Mouse (Mus musculus) embryonic facial prominence, embryonic 11.5 days (tissue): ENCODE measurements at regions not wholly inside any gene's neighbourhood (a gene's known extent, or its start where the extent isn't known, plus 50 kb on each side); places are given as distances from the start of the nearest gene placed in this dataset.

Experiments
- ATAC-seq: fragments of 200-750 bp; cut with Nextera tagmentation; replicated peaks from 2 replicates; pipeline ENCODE4 v1.8.0; 2017; ENCODE audit warnings: low read depth; ENCODE audit not compliant: insufficient number of reproducible peaks, low FRiP score, low TSS enrichment
- DNase-seq: peaks from one replicate; pipeline ENCODE4 v3.0.0-alpha.2; 2015; ENCODE audit warnings: low spot score
- H3K27ac ChIP-seq: fragments of 300-500 bp; sonication (generic); replicated peaks from 2 replicates; pipeline ENCODE4 v1.5.1; 2014; ENCODE audit warnings: mild to moderate bottlenecking, low read depth, low read length, control low read depth
- H3K27me3 ChIP-seq: fragments of 300-500 bp; sonication (generic); 2 replicates; pipeline ENCODE4 v1.6.1; 2014; ENCODE audit warnings: mild to moderate bottlenecking, low read length, moderate library complexity, mixed read lengths; ENCODE audit not compliant: control insufficient read depth, insufficient read depth
- H3K36me3 ChIP-seq: fragments of 300-500 bp; sonication (generic); replicated peaks from 2 replicates; pipeline ENCODE4 v1.6.1; 2014; ENCODE audit warnings: low read depth, mild to moderate bottlenecking, low read length, moderate library complexity, mixed read lengths; ENCODE audit not compliant: control insufficient read depth, insufficient read depth
- H3K4me1 ChIP-seq: fragments of 300-500 bp; sonication (generic); 2 replicates; pipeline ENCODE4 v1.6.1; 2014; ENCODE audit warnings: low read length, mixed read lengths; ENCODE audit not compliant: control insufficient read depth, insufficient read depth
- H3K4me2 ChIP-seq: fragments of 300-500 bp; sonication (generic); 2 replicates; pipeline ENCODE4 v1.6.1; 2014; ENCODE audit warnings: low read depth, mild to moderate bottlenecking, control low read depth, low read length, moderate library complexity
- H3K4me3 ChIP-seq: fragments of 300-500 bp; sonication (generic); 2 replicates; pipeline ENCODE4 v1.5.1; 2014; ENCODE audit warnings: low read depth, low read length, control low read depth
- H3K9ac ChIP-seq: fragments of 300-500 bp; sonication (generic); replicated peaks from 2 replicates; pipeline ENCODE4 v1.6.1; 2014; ENCODE audit warnings: mild to moderate bottlenecking, control low read depth, low read length
- H3K9me3 ChIP-seq: fragments of 300-500 bp; sonication (generic); replicated peaks from 2 replicates; pipeline ENCODE4 v1.6.1; 2016; ENCODE audit warnings: mild to moderate bottlenecking, low read length, inconsistent platforms, mixed read lengths; ENCODE audit not compliant: control insufficient read depth
- WGBS: fragments of 180-500 bp; shearing (Covaris S2); extraction: QIAGEN DNeasy Blood & Tissue Kit; methylation state at CpG from one replicate; pipeline ENCODE4 v1.1.7; 2014; 5-methylcytosine and 5-hydroxymethylcytosine counted together

DNA sequence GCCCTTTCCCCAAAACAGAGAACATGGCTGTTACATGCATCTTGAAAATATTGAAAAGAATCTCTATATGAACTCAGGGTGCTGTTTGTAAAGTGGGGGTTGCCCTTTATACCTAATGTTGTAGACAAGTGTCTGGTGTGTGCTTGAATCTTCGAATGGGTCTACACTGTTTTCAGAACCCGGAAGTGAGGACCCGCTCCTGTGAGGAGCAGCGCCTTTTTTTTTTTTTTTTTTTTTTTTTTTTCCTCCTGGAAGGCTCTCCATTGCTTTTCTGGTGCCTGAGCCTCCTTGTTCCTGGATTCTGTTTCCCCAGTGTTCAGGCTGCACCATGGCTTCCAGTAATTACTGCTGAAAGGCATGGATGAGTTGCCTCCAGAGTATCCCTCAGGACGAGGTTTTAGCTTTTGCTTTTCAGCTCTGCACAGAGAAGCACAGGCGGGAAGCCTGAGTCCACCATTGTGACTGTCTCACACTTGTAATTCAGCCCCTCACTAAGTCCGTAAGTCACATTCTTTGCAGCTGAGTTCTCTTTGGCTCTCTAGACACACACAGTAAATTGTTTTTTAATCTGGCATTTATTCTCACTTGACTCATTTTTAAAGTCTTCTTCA lies 101.6 kb upstream of the Tet2 start:
- no peak for DNase-seq
- Histone ChIP-seq H3K4me3 (no peak overlapping the region), H3K4me1 (no peaks in the 10 kb centered on the region), H3K9me3 (no peaks in the 10 kb centered on the region), H3K27me3 (no peaks in the 10 kb centered on the region), H3K9ac (no peak overlapping the region), H3K4me2 (no peak overlapping the region), H3K27ac (no peak overlapping the region), H3K36me3 (no peaks in the 10 kb centered on the region)
- WGBS = 55% methylated on average over 7 of the region's 7 CpGs
- no peak; the same call in 1 of the 2 replicates for ATAC-seq

DNA sequence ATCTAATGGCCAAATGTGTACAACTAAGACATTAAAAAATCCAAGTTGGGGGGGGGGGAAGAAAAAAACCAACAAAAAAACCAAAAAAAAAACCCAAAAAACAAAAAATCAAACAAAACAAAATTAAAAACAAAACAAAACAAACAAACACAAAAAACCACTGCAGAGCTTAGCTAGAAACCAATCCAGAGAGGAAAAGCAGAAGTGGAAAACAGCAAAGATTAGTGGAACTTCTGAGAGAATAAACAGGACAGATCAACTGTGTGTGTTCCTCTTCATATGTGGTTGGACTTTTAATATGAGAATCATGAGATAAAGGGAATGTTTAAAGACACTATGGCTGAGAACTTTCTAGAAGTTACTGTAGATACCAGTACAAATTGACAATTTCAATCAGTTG lies 105.1 kb upstream of the Tet2 start:
- Histone ChIP-seq H3K36me3 (no peaks in the 10 kb centered on the region), H3K27me3 (no peaks in the 10 kb centered on the region), H3K4me1 (no peaks in the 10 kb centered on the region), H3K9ac (no peak overlapping the region), H3K9me3 (no peaks in the 10 kb centered on the region), H3K27ac (no peak overlapping the region), H3K4me3 (no peak overlapping the region), H3K4me2 (no peak overlapping the region)
- ATAC-seq = no peak
- DNase-seq = no peak

DNA sequence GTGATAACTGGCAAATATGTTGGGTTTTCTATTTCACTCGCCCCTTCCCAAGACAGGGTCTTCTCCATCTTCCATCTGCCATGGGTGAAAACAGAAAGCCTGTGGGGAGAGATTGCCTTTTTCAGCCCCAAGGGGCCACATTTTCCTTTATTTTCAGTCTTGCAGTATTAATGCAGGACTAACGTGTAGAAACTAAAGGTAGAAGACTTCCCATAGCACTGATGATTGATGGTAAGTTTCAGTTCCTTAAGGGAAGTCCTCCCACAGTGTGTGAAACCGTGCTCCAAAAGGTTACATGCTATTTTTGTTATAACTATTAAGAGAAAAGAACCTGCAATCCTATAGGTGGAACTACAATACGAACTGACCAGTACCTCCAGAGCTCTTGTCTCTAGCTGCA lies 107.1 kb upstream of the Tet2 start:
- Histone ChIP-seq H3K4me3 (no peak overlapping the region), H3K36me3 (no peaks in the 10 kb centered on the region), H3K4me2 (no peak overlapping the region), H3K9ac (no peak overlapping the region), H3K27ac (no peak overlapping the region), H3K27me3 (no peaks in the 10 kb centered on the region), H3K9me3 (no peaks in the 10 kb centered on the region), H3K4me1 (no peaks in the 10 kb centered on the region)
- no peak for DNase-seq
- 89% methylated on average over 4 of the region's 4 CpGs for WGBS
- ATAC-seq = no peak

DNA sequence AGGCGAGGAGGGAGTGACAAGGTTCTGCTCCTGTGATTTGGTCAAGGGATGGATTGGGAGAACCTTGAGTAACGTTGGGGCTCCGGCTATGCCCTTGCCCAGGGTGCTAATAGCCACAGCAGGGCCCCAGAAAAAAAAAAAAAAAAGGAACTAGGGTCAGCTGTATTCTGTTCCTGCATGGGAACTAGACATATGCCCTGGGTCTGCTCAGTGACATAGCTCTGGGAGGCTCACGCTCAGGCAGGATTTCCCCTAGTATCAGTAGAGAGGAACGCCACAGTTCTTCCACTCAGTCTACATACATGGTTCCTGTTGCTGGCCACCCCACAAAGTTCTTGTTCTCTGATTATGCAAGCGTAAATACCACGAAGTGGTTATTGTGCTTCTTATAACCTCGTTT lies 114.8 kb upstream of the Tet2 start:
- 84% methylated on average over 8 of the region's 8 CpGs for WGBS

DNA sequence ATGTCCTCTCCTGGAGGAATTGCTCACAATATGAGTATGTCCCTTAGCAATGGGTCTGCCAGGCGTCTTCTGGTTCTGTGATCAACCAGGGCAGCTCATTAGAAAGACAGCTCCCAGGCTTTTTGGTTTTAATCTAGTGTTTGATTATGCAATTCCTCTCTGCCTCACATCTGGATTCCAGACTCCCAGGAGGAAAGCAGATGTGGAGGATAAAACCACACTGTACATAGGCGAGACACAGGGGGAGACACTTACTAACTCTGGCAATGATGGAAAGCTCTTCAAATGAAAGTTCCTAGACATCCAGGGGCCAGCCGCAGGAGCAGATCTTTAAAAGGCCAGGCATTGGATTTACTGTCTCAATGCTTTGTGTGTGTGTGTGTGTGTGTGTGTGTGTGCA lies 116.4 kb upstream of the Tet2 start:
- Histone ChIP-seq H3K4me2 (no peak overlapping the region), H3K36me3 (no peaks in the 10 kb centered on the region), H3K27me3 (no peaks in the 10 kb centered on the region), H3K9me3 (no peaks in the 10 kb centered on the region), H3K9ac (no peak overlapping the region), H3K4me1 (no peaks in the 10 kb centered on the region), H3K4me3 (no peak overlapping the region), H3K27ac (no peak overlapping the region)
- peak; percentile 38 for DNase-seq
- 70% methylated on average over 3 of the region's 3 CpGs for WGBS
- no peak for ATAC-seq

More for the DNA sequence above, 114.8 kb upstream of the Tet2 start:
- Histone ChIP-seq H3K4me1 (no peaks in the 10 kb centered on the region), H3K4me3 (no peak overlapping the region), H3K36me3 (no peaks in the 10 kb centered on the region), H3K27ac (no peak overlapping the region), H3K9me3 (no peaks in the 10 kb centered on the region), H3K27me3 (no peaks in the 10 kb centered on the region), H3K4me2 (no peak overlapping the region), H3K9ac (no peak overlapping the region)
- DNase-seq (no peak), ATAC-seq (no peak)

DNA sequence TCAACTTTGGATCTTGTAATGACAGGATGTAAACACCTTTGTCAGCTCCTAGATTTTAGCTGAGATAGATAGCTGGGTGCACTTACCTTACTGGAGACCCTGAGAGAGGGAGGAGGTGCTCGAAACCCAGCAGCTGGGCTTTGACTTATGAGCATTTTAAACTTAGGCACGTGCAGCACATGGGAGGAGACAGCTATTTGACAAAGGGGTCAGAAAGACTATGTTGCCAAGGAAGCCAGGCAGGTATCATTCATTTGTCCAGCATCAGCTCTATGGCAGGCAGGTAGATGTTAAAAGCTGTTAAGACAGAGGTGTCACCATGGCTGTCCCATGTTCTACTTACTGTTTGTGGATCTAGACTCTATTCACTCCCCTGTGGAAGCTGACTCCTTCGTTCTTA lies 120.0 kb upstream of the Tet2 start:
- H3K27ac ChIP-seq = no peak overlapping the region
- H3K9ac ChIP-seq = no peak overlapping the region
- H3K4me1 ChIP-seq = no peaks in the 10 kb centered on the region
- no peak overlapping the region for H3K4me3 ChIP-seq
- ATAC-seq (no peak), DNase-seq (no peak)
- 90% methylated on average over 3 of the region's 3 CpGs for WGBS
- H3K9me3 ChIP-seq = no peaks in the 10 kb centered on the region
- H3K27me3 ChIP-seq = no peaks in the 10 kb centered on the region
- H3K36me3 ChIP-seq = no peaks in the 10 kb centered on the region
- no peak overlapping the region for H3K4me2 ChIP-seq

DNA sequence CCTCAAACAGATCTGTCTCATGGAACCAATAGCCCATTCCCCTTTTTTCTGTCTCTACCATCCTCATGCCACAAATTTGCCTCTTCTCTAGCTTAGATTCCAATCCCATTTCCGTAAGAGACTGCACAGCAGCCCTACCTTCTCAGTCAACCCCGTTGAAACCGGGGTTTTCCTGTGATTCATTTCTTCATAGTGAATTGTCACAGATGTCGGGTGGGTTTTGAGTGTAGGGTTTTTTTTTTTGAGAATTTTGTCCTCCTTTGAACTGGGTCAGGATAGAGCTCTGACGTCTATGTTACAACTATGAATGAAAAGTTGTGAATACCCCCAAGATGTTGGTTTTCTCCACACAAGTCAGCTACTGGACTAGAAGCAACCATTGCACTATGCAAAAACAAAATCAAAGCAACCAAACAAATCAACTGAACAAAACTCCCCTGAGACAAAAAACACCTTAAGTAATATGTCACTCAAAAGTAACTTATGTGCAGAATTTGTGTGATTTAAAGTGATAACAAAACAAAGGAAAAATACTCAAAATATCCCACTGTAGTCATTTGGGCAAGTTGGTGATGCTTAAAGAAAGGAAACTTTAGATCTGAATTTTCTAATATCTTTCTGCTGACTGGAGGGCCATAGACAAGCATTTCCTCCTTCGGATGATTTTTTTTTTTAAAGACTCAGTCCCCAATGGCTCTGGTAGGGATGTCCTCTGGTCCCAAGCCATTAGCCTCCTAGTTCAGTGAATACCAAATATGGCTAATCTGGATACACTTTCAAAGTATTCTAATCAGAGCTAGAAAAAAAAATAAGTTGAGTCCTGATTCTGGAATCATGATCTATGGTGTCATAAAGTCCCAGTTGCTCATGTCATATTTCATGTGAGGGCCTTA lies 120.7 kb upstream of the Tet2 start:
- no peak overlapping the region for H3K4me2 ChIP-seq
- H3K4me1 ChIP-seq = no peaks in the 10 kb centered on the region
- no peaks in the 10 kb centered on the region for H3K9me3 ChIP-seq
- no peak overlapping the region for H3K4me3 ChIP-seq
- H3K27ac ChIP-seq = no peak overlapping the region
- ATAC-seq (no peak), DNase-seq (no peak)
- no peaks in the 10 kb centered on the region for H3K27me3 ChIP-seq
- no peaks in the 10 kb centered on the region for H3K36me3 ChIP-seq
- H3K9ac ChIP-seq = no peak overlapping the region
- 88% methylated on average over 6 of the region's 6 CpGs for WGBS

DNA sequence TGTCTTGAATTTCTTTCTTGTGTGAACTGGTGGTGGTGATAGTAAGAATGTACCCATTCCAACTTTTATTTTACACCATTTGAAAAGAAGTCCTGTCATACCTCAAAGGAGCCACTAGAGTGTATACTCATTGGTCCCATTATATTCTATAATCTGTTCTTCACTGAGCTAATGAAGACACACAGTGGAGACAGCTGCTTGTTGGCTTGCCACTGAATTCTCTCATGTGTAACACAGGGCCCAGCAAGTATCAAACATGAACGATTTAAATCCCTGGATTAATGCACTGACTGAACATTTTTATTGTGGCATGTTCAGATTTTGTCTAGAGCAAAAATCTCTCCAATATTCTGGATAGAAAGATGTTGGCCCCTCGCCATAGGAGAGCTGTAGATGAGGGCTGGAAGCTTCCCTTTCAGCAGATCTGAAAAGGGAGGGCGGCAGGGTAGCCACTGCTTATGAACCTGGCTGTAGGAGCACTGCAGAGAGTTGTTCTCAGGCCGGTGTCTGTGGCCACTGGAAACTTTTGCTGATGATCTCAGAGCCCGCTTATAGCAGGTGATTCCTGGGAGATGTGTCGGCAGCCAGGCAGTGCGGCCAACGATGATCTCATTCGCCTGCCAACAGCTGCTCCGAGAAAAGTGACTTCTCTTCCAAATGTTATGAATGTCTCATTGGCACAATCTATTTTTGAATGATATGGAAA lies 128.0 kb upstream of the Tet2 start:
- no peak overlapping the region for H3K4me2 ChIP-seq
- H3K36me3 ChIP-seq = no peaks in the 10 kb centered on the region
- DNase-seq (no peak), ATAC-seq (no peak; the same call in 1 of the 2 replicates)
- no peak overlapping the region for H3K9ac ChIP-seq
- H3K27me3 ChIP-seq = no peaks in the 10 kb centered on the region
- no peaks in the 10 kb centered on the region for H3K9me3 ChIP-seq
- H3K4me1 ChIP-seq = no peaks in the 10 kb centered on the region
- H3K4me3 ChIP-seq = no peak overlapping the region
- H3K27ac ChIP-seq = no peak overlapping the region
- WGBS = 88% methylated on average over 10 of the region's 10 CpGs
